In genomic region chr1:136559284-136559683, GRCm38 (mm10) we compare ENCODE assay signal across 12 mouse cellular contexts.
"Had no signal": no experiment of that assay in that cellular context is flagged by ENCODE, and none has a peak within 500 bp of the region (broad histone marks: within the 10 kb centered on the region; RNA-seq: fewer than 3 reads in every experiment).

No protein-coding gene starts in this region.

- H3K27ac ChIP-seq: hindbrain, embryonic 14.5 days; left cerebral cortex, adult 2 months; limb, embryonic 12.5 days; liver, embryonic 14.5 days; midbrain, embryonic 13.5 days; neural tube, embryonic 15.5 days; stomach, postnatal 0 days had no signal

- DNase-seq: lung, adult 18-20 months; right cerebral cortex, adult 18-20 months; right cerebral cortex, postnatal 25 days; thymus, postnatal 4 days had no signal

- ATAC-seq: intestine, embryonic 16.5 days; midbrain, embryonic 13.5 days had no signal

- H3K4me1 ChIP-seq: midbrain, embryonic 13.5 days; neural tube, embryonic 15.5 days had no signal

- H3K9me3 ChIP-seq: limb, embryonic 12.5 days; midbrain, embryonic 13.5 days; neural tube, embryonic 15.5 days had no signal

- H3K9ac ChIP-seq: hindbrain, embryonic 14.5 days; limb, embryonic 12.5 days; liver, embryonic 14.5 days; midbrain, embryonic 13.5 days; neural tube, embryonic 15.5 days had no signal

- H3K4me2 ChIP-seq: hindbrain, embryonic 14.5 days; limb, embryonic 12.5 days; midbrain, embryonic 13.5 days; neural tube, embryonic 15.5 days had no signal

- H3K27me3 ChIP-seq: limb, embryonic 12.5 days; midbrain, embryonic 13.5 days; neural tube, embryonic 15.5 days had no signal

- H3K4me3 ChIP-seq: left cerebral cortex, adult 2 months; limb, embryonic 12.5 days; midbrain, embryonic 13.5 days; neural tube, embryonic 15.5 days had no signal

- H3K36me3 ChIP-seq: limb, embryonic 12.5 days; midbrain, embryonic 13.5 days; neural tube, embryonic 15.5 days had no signal
